Mouse (Mus musculus) erythroblast, embryonic 14.5 days (primary cell): ENCODE results near the gene Gm20431. TPM values are rescaled to one million over a fixed set of nuclear protein-coding genes. Genes with fewer than 3 reads are reported as not detected.

Source experiments
- H3K27me3 ChIP-seq: 2 replicates; pipeline ENCODE4 v1.6.1; 2012; ENCODE audit warnings: inconsistent platforms; ENCODE audit not compliant: control insufficient read depth
- H3K36me3 ChIP-seq: 2 replicates; pipeline ENCODE4 v1.6.1; 2012; ENCODE audit warnings: mild to moderate bottlenecking, inconsistent platforms; ENCODE audit not compliant: control insufficient read depth
- H3K4me1 ChIP-seq: 2 replicates; pipeline ENCODE4 v1.6.1; 2012; ENCODE audit warnings: inconsistent platforms; ENCODE audit not compliant: control insufficient read depth
- H3K4me3 ChIP-seq: replicated peaks from 2 replicates; pipeline ENCODE3; 2012; ENCODE audit warnings: moderate library complexity, mild to moderate bottlenecking, inconsistent platforms
- H3K9me3 ChIP-seq: 2 replicates; pipeline ENCODE4 v1.6.1; 2012; ENCODE audit warnings: low read length, inconsistent platforms, mixed read lengths; ENCODE audit not compliant: control insufficient read depth
- GATA1 ChIP-seq: IDR thresholded peaks from 2 replicates; pipeline ENCODE4 v1.6.1; 2012; ENCODE audit warnings: low read length, inconsistent platforms, mixed read lengths
- TAL1 ChIP-seq: IDR thresholded peaks from 3 replicates; pipeline ENCODE4 v1.6.1; 2012; ENCODE audit warnings: low read length, inconsistent platforms, mixed read lengths
- polyA plus RNA-seq: library from polyadenylated mRNA; stranded (reverse); fragments of >175 nt; gene quantifications from 2 replicates; pipeline ENCODE4 v1.2.3, GENCODE M21; 2012

The Gm20431 gene
- polyA plus RNA-seq, 1 experiment, result not detected

- TF ChIP-seq TAL1 (no peak), GATA1 (no peak)
- no peaks in the 10 kb centered on the region for H3K9me3 ChIP-seq
- H3K4me1 ChIP-seq, result peaks cover 13% of the 10 kb centered on the region
- H3K36me3 ChIP-seq, result no peaks in the 10 kb centered on the region
- H3K4me3 ChIP-seq, result no peak overlapping the region
- H3K27me3 ChIP-seq, result peaks cover 17% of the 10 kb centered on the region
Measured at GRCm38 (mm10) chr2:167593551-167594250, 67.6 kb downstream of the Gm20431 start.

GRCm38 (mm10) chr2:167588774-167589577 lies 72.3 kb downstream of the Gm20431 start:
- H3K27me3 ChIP-seq, result no peaks in the 10 kb centered on the region
- H3K36me3 ChIP-seq, result no peaks in the 10 kb centered on the region
- no peaks in the 10 kb centered on the region for H3K9me3 ChIP-seq
- H3K4me1 ChIP-seq, result peaks cover 30% of the 10 kb centered on the region
- TF ChIP-seq TAL1 (no peak), GATA1 (no peak)
- peak overlapping the region; percentile 62 for H3K4me3 ChIP-seq

GRCm38 (mm10) chr2:167586976-167587375 lies 74.3 kb downstream of the Gm20431 start:
- H3K4me1 ChIP-seq, result peaks cover 30% of the 10 kb centered on the region
- no peaks in the 10 kb centered on the region for H3K36me3 ChIP-seq
- no peaks in the 10 kb centered on the region for H3K27me3 ChIP-seq
- TF ChIP-seq TAL1, result no peak
- no peak for TF ChIP-seq GATA1
- H3K4me3 ChIP-seq, result no peak overlapping the region
- H3K9me3 ChIP-seq, result no peaks in the 10 kb centered on the region

- Histone ChIP-seq H3K27me3 (no peaks in the 10 kb centered on the region), H3K4me3 (no peak overlapping the region), H3K4me1 (peaks cover 30% of the 10 kb centered on the region), H3K36me3 (no peaks in the 10 kb centered on the region), H3K9me3 (no peaks in the 10 kb centered on the region)
- TF ChIP-seq GATA1 (no peak), TAL1 (no peak)
Measured at GRCm38 (mm10) chr2:167586041-167586440, 75.3 kb downstream of the Gm20431 start.

GRCm38 (mm10) chr2:167585273-167585672 lies 76.0 kb downstream of the Gm20431 start:
- TF ChIP-seq GATA1 (no peak), TAL1 (no peak)
- Histone ChIP-seq H3K4me3 (no peak overlapping the region), H3K4me1 (peaks cover 29% of the 10 kb centered on the region), H3K36me3 (no peaks in the 10 kb centered on the region), H3K27me3 (no peaks in the 10 kb centered on the region), H3K9me3 (no peaks in the 10 kb centered on the region)

GRCm38 (mm10) chr2:167583161-167583952 lies 77.9 kb downstream of the Gm20431 start:
- H3K4me1 ChIP-seq, result peaks cover 13% of the 10 kb centered on the region

GRCm38 (mm10) chr2:167578521-167578920 lies 82.8 kb downstream of the Gm20431 start:
- H3K36me3 ChIP-seq, result no peaks in the 10 kb centered on the region
- no peaks in the 10 kb centered on the region; the same call in none of the 2 replicates for H3K4me1 ChIP-seq
- no peaks in the 10 kb centered on the region for H3K9me3 ChIP-seq
- no peak for TF ChIP-seq TAL1
- no peak for TF ChIP-seq GATA1
- H3K27me3 ChIP-seq, result no peaks in the 10 kb centered on the region
- H3K4me3 ChIP-seq, result no peak overlapping the region

More at GRCm38 (mm10) chr2:167583161-167583952, 77.9 kb downstream of the Gm20431 start:
- no peak overlapping the region for H3K4me3 ChIP-seq
- no peaks in the 10 kb centered on the region for H3K36me3 ChIP-seq
- H3K9me3 ChIP-seq, result no peaks in the 10 kb centered on the region
- no peaks in the 10 kb centered on the region for H3K27me3 ChIP-seq
- TF ChIP-seq GATA1 (no peak), TAL1 (no peak)

- TF ChIP-seq GATA1 (no peak), TAL1 (no peak)
- H3K9me3 ChIP-seq, result no peaks in the 10 kb centered on the region
- no peaks in the 10 kb centered on the region for H3K27me3 ChIP-seq
- no peak overlapping the region for H3K4me3 ChIP-seq
- H3K4me1 ChIP-seq, result no peaks in the 10 kb centered on the region; the same call in 1 of the 2 replicates
- H3K36me3 ChIP-seq, result no peaks in the 10 kb centered on the region
Measured at GRCm38 (mm10) chr2:167577186-167577785, 84.0 kb downstream of the Gm20431 start.
